Mouse (Mus musculus): ENCODE measurements around the gene 2310050C09Rik. TPM values are rescaled to one million over a fixed set of nuclear protein-coding genes. Genes with fewer than 3 reads are reported as not detected.

Gene 2310050C09Rik
- total RNA-seq, 1 experiment, result not detected

- H3K9me3 ChIP-seq (ENCODE audit: control insufficient read depth, insufficient read depth, low read depth, low read length), result no peaks in the 10 kb centered on the region
- no peak overlapping the region for H3K27ac ChIP-seq (ENCODE audit: insufficient read depth, low read depth, low read length, poor library complexity, severe bottlenecking)
- no peak for TF ChIP-seq HCFC1 (IDR thresholded peaks at IDR 0.05; ENCODE audit: borderline replicate concordance, insufficient read depth, low read length)
- no peak for TF ChIP-seq MAFK (IDR thresholded peaks at IDR 0.05; ENCODE audit: insufficient read depth, low read depth, low read length)
- no peak for TF ChIP-seq ZC3H11A (IDR thresholded peaks at IDR 0.05; ENCODE audit: borderline replicate concordance, low read depth, low read length)
- no peaks in the 10 kb centered on the region for H3K4me1 ChIP-seq (ENCODE audit: control insufficient read depth in 2 of 2, insufficient read depth in 2 of 2, low read length in 2 of 2, poor library complexity in 1 of 2)
- H3K9ac ChIP-seq (ENCODE audit: insufficient read depth, low read depth, low read length, poor library complexity, severe bottlenecking), result no peak overlapping the region
- H3K36me3 ChIP-seq (ENCODE audit: control insufficient read depth, insufficient read depth, low read length, poor library complexity, severe bottlenecking), result no peaks in the 10 kb centered on the region
- no peak for DNase-seq (ENCODE audit: low read depth, low spot score)
- H3K4me3 ChIP-seq (ENCODE audit: insufficient read depth in 1 of 2, low read depth in 1 of 2, low read length in 2 of 2, poor library complexity in 1 of 2, severe bottlenecking in 1 of 2), result no peak overlapping the region
- in situ Hi-C loops (cut with MboI; ENCODE audit: low sequenced_read_pairs in 2 of 2, unreplicated experiment in 2 of 2), result no loop called here
Measured at GRCm38 (mm10) chr3:92825808-92826207, 44.2 kb downstream of the 2310050C09Rik start.

Other genes starting within 250 kb of the 2310050C09Rik start
- gene Lce6a, start 248.6 kb downstream of the 2310050C09Rik start, total RNA-seq (2012; rRNA removed), result not detected in 2 replicates
- gene Lce1a1, start 221.9 kb downstream of the 2310050C09Rik start, total RNA-seq (2012; rRNA removed), result not detected in 2 replicates
- gene Lce1b, start 213.3 kb downstream of the 2310050C09Rik start, total RNA-seq (2012; rRNA removed), result not detected in 2 replicates
- not detected in 2 replicates for gene Lce1a2, start 199.9 kb downstream of the 2310050C09Rik start, total RNA-seq (2012; rRNA removed)
- gene Lce1c, start 191.0 kb downstream of the 2310050C09Rik start, total RNA-seq (2012; rRNA removed), result not detected in 2 replicates
- not detected in 2 replicates for gene Lce1d, start 183.0 kb downstream of the 2310050C09Rik start, total RNA-seq (2012; rRNA removed)
- gene Lce1e, start 161.1 kb downstream of the 2310050C09Rik start, total RNA-seq (2012; rRNA removed), result not detected in 2 replicates
- not detected in 2 replicates for gene Lce1f, start 149.9 kb downstream of the 2310050C09Rik start, total RNA-seq (2012; rRNA removed)
- not detected in 2 replicates for gene Gm38119, start 131.1 kb downstream of the 2310050C09Rik start, total RNA-seq (2012; rRNA removed)
- gene Lce1g, start 117.9 kb downstream of the 2310050C09Rik start, total RNA-seq (2012; rRNA removed), result not detected in 2 replicates
- gene Lce1h, start 105.2 kb downstream of the 2310050C09Rik start, total RNA-seq (2012; rRNA removed), result 4.7 TPM in 1 of 2 replicates, not detected in the other
- not detected in 2 replicates for gene Lce1i, start 91.3 kb downstream of the 2310050C09Rik start, total RNA-seq (2012; rRNA removed)
- not detected in 2 replicates for gene Lce1j, start 79.7 kb downstream of the 2310050C09Rik start, total RNA-seq (2012; rRNA removed)
- not detected in 2 replicates for gene Lce1k, start 62.3 kb downstream of the 2310050C09Rik start, total RNA-seq (2012; rRNA removed)
- gene Kprp, start 43.0 kb downstream of the 2310050C09Rik start, total RNA-seq (2012; rRNA removed), result not detected in 2 replicates
- not detected in 2 replicates for gene Lce1l, start 18.9 kb downstream of the 2310050C09Rik start, total RNA-seq (2012; rRNA removed)
- not detected in 2 replicates for gene Lce3a, start 56.0 kb upstream of the 2310050C09Rik start, total RNA-seq (2012; rRNA removed)
- gene Lce3b, start 62.8 kb upstream of the 2310050C09Rik start, total RNA-seq (2012; rRNA removed), result not detected in 2 replicates
- not detected in 2 replicates for gene Lce3c, start 74.3 kb upstream of the 2310050C09Rik start, total RNA-seq (2012; rRNA removed)
- not detected in 2 replicates for gene Lce3d, start 87.2 kb upstream of the 2310050C09Rik start, total RNA-seq (2012; rRNA removed)
- gene Lce3e, start 96.8 kb upstream of the 2310050C09Rik start, total RNA-seq (2012; rRNA removed), result not detected in 2 replicates
- gene Lce3f, start 122.0 kb upstream of the 2310050C09Rik start, total RNA-seq (2012; rRNA removed), result not detected in 2 replicates
- gene Crct1, start 145.5 kb upstream of the 2310050C09Rik start, total RNA-seq (2012; rRNA removed), result 1.2 and 6.2 TPM in 2 replicates
- gene Lce1m, start 148.8 kb upstream of the 2310050C09Rik start, total RNA-seq (2012; rRNA removed), result not detected in 2 replicates
- 0.58 and 1.1 TPM in 2 replicates for gene Gm4858, start 198.6 kb upstream of the 2310050C09Rik start, total RNA-seq (2012; rRNA removed)